Mouse (Mus musculus) adrenal gland, postnatal 14 days (tissue): ENCODE data around the gene Gda. TPM values are rescaled to one million over a fixed set of nuclear protein-coding genes. Genes with fewer than 3 reads are reported as not detected.

Experiments
- DNase-seq: peaks from one replicate; pipeline ENCODE4 v3.0.0; 2021; ENCODE audit warnings: mixed read lengths
- total RNA-seq: library from RNA; stranded (reverse); gene quantifications from 2 replicates; pipeline ENCODE4 v1.2.3, GENCODE M21; 2021

Gene Gda
- total RNA-seq, 1 experiment from 2014 or later: 9.9 TPM

GRCm38 (mm10) chr19:21457461-21457860 lies 15.8 kb downstream of the Gda start:
- DNase-seq: peak; percentile 9

DNA sequence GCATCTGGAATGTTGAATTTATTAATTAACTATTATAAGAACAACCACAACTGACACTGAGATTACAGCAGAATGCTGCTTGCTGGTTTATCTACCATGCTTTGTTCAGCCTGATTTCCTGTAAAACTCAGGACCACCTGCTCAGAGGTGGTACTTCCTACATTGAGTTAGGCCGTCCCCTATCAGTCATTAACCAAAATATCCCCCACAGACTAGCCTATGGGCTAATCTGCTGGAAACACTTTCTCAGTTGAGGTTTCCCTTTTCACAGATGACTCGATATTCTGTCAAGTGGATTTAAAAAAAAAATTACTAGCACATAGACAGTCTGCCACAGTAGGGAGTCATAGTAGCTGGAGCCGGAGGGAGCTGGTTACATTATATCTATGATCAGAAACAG lies 31.5 kb downstream of the Gda start:
- DNase-seq: no peak

DNA sequence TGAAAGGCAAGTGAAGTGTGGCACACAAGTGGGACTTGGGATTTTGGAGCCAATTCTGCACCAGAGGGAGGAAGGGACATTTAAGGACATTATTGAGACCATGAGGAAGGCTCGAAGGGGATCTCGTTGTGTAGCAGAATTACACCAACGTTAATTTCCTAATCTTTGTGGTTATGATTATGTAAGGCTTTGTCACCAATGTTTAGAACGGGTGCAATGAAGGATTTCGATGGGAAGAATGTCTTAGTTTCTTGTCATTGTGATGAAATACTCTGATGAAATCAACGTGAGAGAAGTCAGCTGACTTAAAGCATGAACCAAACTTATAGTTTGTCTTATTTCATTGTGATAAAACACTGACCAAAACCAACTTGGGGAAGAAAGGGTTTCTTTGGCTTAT lies 32.4 kb downstream of the Gda start:
- DNase-seq: no peak

DNA sequence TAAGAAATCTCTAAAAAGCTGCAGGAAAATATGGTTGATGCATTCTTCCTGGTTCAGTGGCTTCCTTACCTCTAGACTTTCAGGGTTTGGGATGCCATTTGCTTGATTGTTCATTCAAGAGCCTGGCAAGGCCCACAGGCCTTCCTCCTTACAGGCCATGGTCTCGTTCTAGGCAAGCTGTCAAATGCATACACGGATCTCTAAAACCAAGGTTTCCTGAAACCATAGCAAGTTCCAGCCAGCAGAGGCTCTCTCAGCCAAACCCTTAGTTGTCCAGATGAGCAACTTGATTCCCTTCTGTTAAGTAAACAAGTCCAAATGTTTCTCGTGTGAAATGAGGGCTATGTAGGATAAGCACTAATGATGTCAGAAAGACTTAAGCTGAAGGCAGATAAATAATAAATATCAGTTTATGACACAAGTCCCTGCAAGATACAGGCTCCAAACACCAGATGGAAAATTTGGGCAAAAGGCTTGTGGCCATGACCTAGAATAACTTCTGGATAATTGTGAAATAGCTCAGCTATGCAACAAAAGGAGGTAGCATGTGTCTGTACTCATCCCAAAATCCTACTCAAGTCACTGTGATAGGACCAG lies 34.0 kb downstream of the Gda start:
- DNase-seq: no peak

DNA sequence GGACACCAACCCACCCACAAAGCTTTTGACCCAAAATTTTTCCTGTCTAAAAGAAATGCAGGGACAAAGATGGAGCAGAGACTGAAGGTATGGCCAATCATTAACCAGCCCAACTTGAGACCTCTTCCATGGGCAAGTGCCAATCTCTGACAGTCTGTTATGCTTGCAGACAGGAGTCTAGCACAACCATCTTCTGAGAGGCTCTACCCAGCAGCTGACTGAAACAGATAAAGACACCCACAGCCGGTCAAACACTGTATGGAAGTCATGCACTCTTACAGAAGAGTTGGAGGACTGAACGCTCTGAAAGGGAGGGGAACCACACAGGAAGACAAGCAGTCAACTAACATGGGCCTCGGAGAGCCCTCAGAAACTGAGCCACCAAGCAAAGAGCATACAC lies 36.7 kb downstream of the Gda start:
- no peak for DNase-seq

DNA sequence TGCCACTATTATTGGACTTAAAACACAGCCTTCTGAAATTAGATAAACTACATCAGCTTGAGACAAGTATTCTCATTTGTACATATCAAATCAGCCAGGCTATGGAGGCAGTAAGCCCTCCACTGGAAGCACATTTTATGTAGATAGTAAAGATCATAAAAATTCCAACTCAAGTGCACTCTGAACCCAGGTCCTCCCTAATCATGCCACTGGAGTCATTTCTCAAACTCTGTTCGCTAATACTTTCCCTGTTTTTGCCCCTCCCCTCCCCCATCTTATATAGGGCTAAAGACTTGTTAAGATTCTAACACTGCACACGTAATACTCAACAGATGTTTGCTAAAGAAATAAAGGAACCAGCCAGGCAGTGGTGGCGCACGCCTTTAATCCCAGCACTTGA lies 39.9 kb downstream of the Gda start:
- DNase-seq: no peak

DNA sequence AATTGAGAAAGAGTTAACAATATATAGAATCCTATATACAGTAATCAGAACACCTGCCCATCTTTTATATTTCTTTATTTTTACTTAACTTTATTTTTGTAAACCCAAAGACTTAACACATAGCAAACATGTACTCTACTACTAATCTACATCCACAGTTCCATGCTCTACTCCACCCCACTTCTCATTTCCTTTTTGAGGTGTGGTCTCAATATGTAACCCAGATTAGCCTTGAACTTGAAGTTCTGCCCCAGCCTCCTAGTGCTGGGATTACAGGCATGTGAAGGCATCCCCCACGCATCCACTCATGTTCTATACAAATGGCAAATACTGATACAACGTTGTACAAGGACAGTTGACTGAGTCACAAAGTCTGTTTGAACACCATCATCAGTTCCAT lies 40.4 kb downstream of the Gda start:
- no peak for DNase-seq

GRCm38 (mm10) chr19:21432286-21432685 lies 41.0 kb downstream of the Gda start:
- DNase-seq: no peak

GRCm38 (mm10) chr19:21425391-21425790 lies 47.9 kb downstream of the Gda start:
- DNase-seq: no peak

DNA sequence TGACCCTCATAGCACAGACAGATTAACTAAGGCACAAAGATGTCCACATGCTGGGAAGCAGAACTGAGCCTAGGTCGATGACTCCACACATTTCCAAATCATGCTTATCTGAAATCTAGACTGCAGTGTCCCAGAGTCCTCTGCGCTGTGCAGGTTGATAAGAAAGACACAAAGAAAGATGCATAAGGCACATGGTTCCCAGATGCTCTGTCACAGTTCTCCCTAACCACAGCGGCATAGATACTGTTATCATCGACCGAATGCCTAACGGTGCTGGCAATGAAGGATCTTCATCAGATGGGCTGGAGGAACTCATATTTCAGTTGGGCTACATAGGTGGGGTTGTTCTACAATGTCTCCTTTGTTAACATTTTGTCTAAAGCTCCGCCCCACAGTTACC lies 49.5 kb downstream of the Gda start:
- no peak for DNase-seq

GRCm38 (mm10) chr19:21418418-21418817 lies 54.8 kb downstream of the Gda start:
- DNase-seq: no peak

- no peak for DNase-seq
Measured at GRCm38 (mm10) chr19:21415377-21415776, 57.9 kb downstream of the Gda start.

DNA sequence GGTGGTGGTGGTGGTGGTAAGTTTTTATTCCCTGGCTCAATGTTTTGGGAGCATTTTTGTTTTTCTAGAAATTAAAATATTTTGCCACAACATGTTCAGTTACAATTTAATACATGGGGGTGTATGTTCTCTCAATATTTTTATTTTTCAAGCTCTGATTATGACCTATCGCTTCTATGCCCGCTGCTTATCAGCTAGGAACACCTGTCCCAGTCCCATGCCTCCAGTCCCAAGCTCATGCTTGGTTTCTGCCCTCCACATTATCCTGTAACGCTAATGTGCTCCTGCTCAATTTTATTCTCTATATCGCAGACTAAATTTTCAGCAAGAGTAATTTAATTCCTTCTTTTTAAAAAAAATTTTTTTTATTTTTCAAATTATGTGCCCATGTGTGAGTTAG lies 64.1 kb downstream of the Gda start:
- DNase-seq: no peak

- no peak for DNase-seq
Measured at GRCm38 (mm10) chr19:21407363-21407762, 65.9 kb downstream of the Gda start.

GRCm38 (mm10) chr19:21397994-21398393 lies 75.3 kb downstream of the Gda start:
- no peak for DNase-seq

GRCm38 (mm10) chr19:21396364-21396763 lies 76.9 kb downstream of the Gda start:
- DNase-seq: no peak

DNA sequence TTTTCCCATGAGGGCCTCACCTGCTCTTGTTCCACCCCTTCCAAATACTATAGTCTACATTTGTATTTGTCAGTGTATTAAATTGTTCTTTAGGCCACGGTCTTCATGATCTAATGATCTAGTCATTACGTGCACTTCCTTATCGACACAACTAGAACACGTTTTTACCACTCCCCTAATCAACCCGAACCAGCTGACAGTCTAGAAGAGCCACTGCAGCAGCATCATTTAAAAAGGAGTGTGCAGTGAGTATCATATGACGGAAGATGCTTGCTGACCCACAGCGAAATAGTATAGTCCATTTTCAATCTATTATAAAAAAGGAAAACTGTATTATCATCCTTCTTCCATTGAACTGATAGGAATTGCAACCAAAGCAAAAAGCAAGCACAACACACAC lies 82.3 kb downstream of the Gda start:
- no peak for DNase-seq

- no peak for DNase-seq
Measured at GRCm38 (mm10) chr19:21386842-21387241, 86.4 kb downstream of the Gda start.

- DNase-seq: no peak
Measured at GRCm38 (mm10) chr19:21384231-21384630, 89.0 kb downstream of the Gda start.

- DNase-seq: no peak
Measured at GRCm38 (mm10) chr19:21383491-21384226, 89.6 kb downstream of the Gda start.

DNA sequence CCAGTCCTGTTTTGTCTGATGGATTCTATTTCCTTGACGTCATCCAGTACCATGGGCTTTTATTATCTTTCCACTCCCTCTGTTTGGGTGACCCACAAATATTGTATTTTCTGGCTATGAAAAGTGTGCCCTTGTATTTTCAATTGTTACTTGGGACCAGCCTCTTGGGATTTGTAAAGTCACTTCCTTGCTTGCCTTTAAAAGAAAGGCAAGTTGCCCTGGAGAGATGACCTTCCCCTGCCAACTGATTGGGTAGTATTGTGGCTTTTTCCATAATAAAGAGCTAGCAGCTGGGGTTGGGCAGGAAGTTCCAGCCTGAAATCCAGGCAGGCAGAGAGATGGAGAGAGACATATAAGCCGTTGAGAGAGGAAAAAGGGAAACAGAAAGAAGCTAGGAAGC lies 91.5 kb downstream of the Gda start:
- DNase-seq: no peak

- DNase-seq: no peak
Measured at GRCm38 (mm10) chr19:21379195-21379594, 94.0 kb downstream of the Gda start.

DNA sequence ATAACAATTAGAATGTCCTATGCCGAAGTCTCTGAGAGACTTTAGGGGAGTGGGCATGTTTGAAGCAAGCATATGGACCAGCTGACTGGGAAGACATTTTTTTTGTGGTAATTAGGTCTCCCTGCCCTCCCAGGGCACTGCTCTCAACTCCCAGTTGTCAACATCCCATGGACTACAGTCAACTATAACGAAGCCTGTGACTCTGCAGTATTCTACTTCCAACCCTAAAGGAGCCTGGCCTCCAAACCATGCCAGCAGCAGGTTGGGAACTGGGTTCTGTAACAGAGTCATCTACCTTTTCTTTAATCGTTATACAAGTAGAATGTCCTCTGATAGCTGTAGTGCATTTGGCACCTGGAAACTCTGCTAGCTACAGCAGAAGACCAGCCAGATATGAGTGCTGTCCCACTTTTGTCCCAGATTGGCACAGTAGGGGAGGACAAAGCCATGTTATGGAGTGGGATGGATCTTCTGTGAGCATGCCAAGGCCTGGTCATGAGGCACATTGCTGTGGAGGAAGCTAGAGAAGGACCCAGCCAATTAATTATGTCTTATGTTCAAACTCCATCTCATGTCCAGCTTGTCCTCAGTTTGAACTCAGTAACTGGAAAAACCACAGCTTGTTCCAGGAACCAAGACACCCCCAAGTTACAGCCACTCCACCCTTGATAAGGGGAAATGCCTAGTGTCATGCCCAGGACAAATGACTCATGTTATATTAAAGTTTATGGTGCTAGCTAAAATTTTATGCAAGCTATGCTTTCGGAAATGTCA lies 96.6 kb downstream of the Gda start:
- peak; percentile 12 for DNase-seq
